Mouse (Mus musculus) kidney, embryonic 15.5 days (tissue): Measurements from ENCODE around the gene Kif26a. TPM values are rescaled to one million over a fixed set of nuclear protein-coding genes. Genes with fewer than 3 reads are reported as not detected.

Experiments used
- ATAC-seq: fragments of 200-750 bp; cut with Nextera tagmentation; replicated peaks from 2 replicates; pipeline ENCODE4 v1.8.0; 2017; ENCODE audit warnings: moderate TSS enrichment; ENCODE audit not compliant: low FRiP score
- H3K27ac ChIP-seq: fragments of 300-500 bp; sonication (generic); 2 replicates; pipeline ENCODE4 v1.5.1; 2015; ENCODE audit warnings: mild to moderate bottlenecking, inconsistent platforms
- H3K27me3 ChIP-seq: fragments of 300-500 bp; sonication (generic); 2 replicates; pipeline ENCODE4 v1.6.1; 2015; ENCODE audit warnings: inconsistent platforms
- H3K36me3 ChIP-seq: fragments of 300-500 bp; sonication (generic); 2 replicates; pipeline ENCODE4 v1.6.1; 2015; ENCODE audit warnings: inconsistent platforms
- H3K4me1 ChIP-seq: fragments of 300-500 bp; sonication (generic); 2 replicates; pipeline ENCODE4 v1.6.1; 2015; ENCODE audit warnings: inconsistent platforms
- H3K4me2 ChIP-seq: fragments of 300-500 bp; sonication (generic); 2 replicates; pipeline ENCODE4 v1.6.1; 2015; ENCODE audit warnings: moderate library complexity, mild to moderate bottlenecking, inconsistent platforms
- H3K4me3 ChIP-seq: fragments of 300-500 bp; sonication (generic); replicated peaks from 2 replicates; pipeline ENCODE4 v1.5.1; 2015; ENCODE audit warnings: mild to moderate bottlenecking, inconsistent platforms
- H3K9ac ChIP-seq: fragments of 300-500 bp; sonication (generic); 2 replicates; pipeline ENCODE4 v1.6.1; 2015; ENCODE audit warnings: mild to moderate bottlenecking, inconsistent platforms
- H3K9me3 ChIP-seq: fragments of 300-500 bp; sonication (generic); replicated peaks from 2 replicates; pipeline ENCODE4 v1.6.1; 2016; ENCODE audit warnings: inconsistent platforms
- WGBS: fragments of 180-500 bp; shearing (Covaris S2); methylation state at CpG from one replicate; pipeline ENCODE4 v1.1.7; 2015; ENCODE audit warnings: mixed read lengths; 5-methylcytosine and 5-hydroxymethylcytosine counted together
- polyA plus RNA-seq: library from polyadenylated mRNA; unstranded; fragments of >200 nt; fragmentation: Nextera tagmentation; extraction: Ambion mirVana; gene quantifications from 2 replicates; pipeline ENCODE4 v1.2.1, GENCODE M21; 2015

Kif26a gene
- polyA plus RNA-seq, 1 experiment from 2014 or later, result 4.5 TPM

GRCm38 (mm10) chr12:112112686-112113396 is 33.2 kb upstream of the Kif26a start:
- Histone ChIP-seq H3K36me3 (no peaks in the 10 kb centered on the region), H3K9ac (no peak overlapping the region), H3K4me2 (no peak overlapping the region), H3K4me3 (no peak overlapping the region), H3K27me3 (peaks cover 35% of the 10 kb centered on the region; the same call in 1 of the 2 replicates), H3K4me1 (peaks cover 24% of the 10 kb centered on the region), H3K9me3 (no peaks in the 10 kb centered on the region), H3K27ac (no peak overlapping the region)
- WGBS, result 18% methylated on average over 13 of the region's 13 CpGs
- ATAC-seq, result peak; percentile 30; the same call in 1 of the 2 replicates

- Histone ChIP-seq H3K4me1 (peaks cover 19% of the 10 kb centered on the region), H3K4me2 (no peak overlapping the region), H3K4me3 (no peak overlapping the region), H3K9ac (no peak overlapping the region), H3K27me3 (peaks cover 28% of the 10 kb centered on the region; the same call in 1 of the 2 replicates), H3K27ac (no peak overlapping the region), H3K36me3 (no peaks in the 10 kb centered on the region), H3K9me3 (no peaks in the 10 kb centered on the region)
- WGBS, result 15% methylated on average over 7 of the region's 7 CpGs
- ATAC-seq, result 0 out of 2 replicates have a peak, but pooled peaks have one; percentile 25
Observed at GRCm38 (mm10) chr12:112113710-112114109, 32.3 kb upstream of the Kif26a start.

- Histone ChIP-seq H3K27me3 (0 out of 2 replicates have a peak, but pooled peaks cover 22% of the 10 kb centered on the region), H3K27ac (no peak overlapping the region), H3K9me3 (no peaks in the 10 kb centered on the region), H3K9ac (no peak overlapping the region), H3K4me2 (no peak overlapping the region), H3K4me3 (no peak overlapping the region), H3K4me1 (peaks cover 21% of the 10 kb centered on the region), H3K36me3 (no peaks in the 10 kb centered on the region)
- 84% methylated on average over 5 of the region's 5 CpGs for WGBS
- no peak for ATAC-seq
Observed at GRCm38 (mm10) chr12:112117006-112117405, 29.0 kb upstream of the Kif26a start.

- Histone ChIP-seq H3K36me3 (no peaks in the 10 kb centered on the region), H3K9ac (no peak overlapping the region), H3K27ac (no peak overlapping the region), H3K4me1 (peaks cover 21% of the 10 kb centered on the region), H3K4me2 (no peak overlapping the region), H3K27me3 (0 out of 2 replicates have a peak, but pooled peaks cover 20% of the 10 kb centered on the region), H3K9me3 (no peaks in the 10 kb centered on the region), H3K4me3 (no peak overlapping the region)
- ATAC-seq, result no peak
- WGBS, result 77% methylated on average over 7 of the region's 7 CpGs
Observed at GRCm38 (mm10) chr12:112117649-112118048, 28.4 kb upstream of the Kif26a start.

- Histone ChIP-seq H3K9ac (no peak overlapping the region), H3K27ac (no peak overlapping the region), H3K9me3 (no peaks in the 10 kb centered on the region), H3K4me3 (no peak overlapping the region), H3K4me1 (peaks cover 15% of the 10 kb centered on the region), H3K4me2 (no peak overlapping the region), H3K27me3 (peaks cover under 1% of the 10 kb centered on the region; the same call in 1 of the 2 replicates), H3K36me3 (no peaks in the 10 kb centered on the region)
- 80% methylated on average over 3 of the region's 3 CpGs for WGBS
- no peak for ATAC-seq
Observed at GRCm38 (mm10) chr12:112121188-112121587, 24.8 kb upstream of the Kif26a start.

GRCm38 (mm10) chr12:112125903-112126302 is 20.1 kb upstream of the Kif26a start:
- no peak; the same call in 1 of the 2 replicates for ATAC-seq

GRCm38 (mm10) chr12:112126931-112127635 is 18.9 kb upstream of the Kif26a start:
- Histone ChIP-seq H3K4me3 (no peak overlapping the region), H3K27ac (no peak overlapping the region), H3K9me3 (no peaks in the 10 kb centered on the region), H3K27me3 (peaks cover 23% of the 10 kb centered on the region), H3K4me2 (no peak overlapping the region), H3K9ac (no peak overlapping the region), H3K36me3 (no peaks in the 10 kb centered on the region), H3K4me1 (peaks cover 30% of the 10 kb centered on the region)
- 64% methylated on average over 14 of the region's 14 CpGs for WGBS
- no peak for ATAC-seq

More at GRCm38 (mm10) chr12:112125903-112126302, 20.1 kb upstream of the Kif26a start:
- Histone ChIP-seq H3K9me3 (no peaks in the 10 kb centered on the region), H3K4me1 (peaks cover 25% of the 10 kb centered on the region), H3K27me3 (peaks cover 11% of the 10 kb centered on the region), H3K4me3 (no peak overlapping the region), H3K36me3 (no peaks in the 10 kb centered on the region), H3K4me2 (no peak overlapping the region), H3K27ac (no peak overlapping the region), H3K9ac (no peak overlapping the region)
- WGBS, result 60% methylated on average over 14 of the region's 14 CpGs

GRCm38 (mm10) chr12:112128526-112128925 is 17.5 kb upstream of the Kif26a start:
- Histone ChIP-seq H3K36me3 (no peaks in the 10 kb centered on the region), H3K9me3 (no peaks in the 10 kb centered on the region), H3K9ac (no peak overlapping the region), H3K4me3 (no peak overlapping the region), H3K27me3 (peaks cover 37% of the 10 kb centered on the region), H3K4me2 (no peak overlapping the region), H3K27ac (0 out of 2 replicates have a peak overlapping the region, but pooled peaks have one; percentile 92), H3K4me1 (peaks cover 30% of the 10 kb centered on the region)
- no peak for ATAC-seq
- WGBS, result 74% methylated on average over 4 of the region's 4 CpGs

- Histone ChIP-seq H3K4me3 (no peak overlapping the region), H3K4me1 (peaks cover 30% of the 10 kb centered on the region), H3K9me3 (no peaks in the 10 kb centered on the region), H3K4me2 (peak overlapping the region; percentile 94; the same call in 1 of the 2 replicates), H3K27ac (peak overlapping the region; percentile 92), H3K36me3 (no peaks in the 10 kb centered on the region), H3K9ac (no peak overlapping the region), H3K27me3 (peaks cover 41% of the 10 kb centered on the region)
- ATAC-seq, result no peak
- 55% methylated on average over 6 of the region's 6 CpGs for whole genome bisulfite sequencing
Observed at GRCm38 (mm10) chr12:112129300-112129856, 16.6 kb upstream of the Kif26a start.

GRCm38 (mm10) chr12:112130161-112130860 is 15.7 kb upstream of the Kif26a start:
- H3K27ac ChIP-seq, result peak overlapping the region; percentile 92
- under 1% methylated on average over 64 of the region's 79 CpGs for WGBS

GRCm38 (mm10) chr12:112130957-112131356 is 15.1 kb upstream of the Kif26a start:
- Histone ChIP-seq H3K4me1 (peaks cover 23% of the 10 kb centered on the region), H3K27me3 (peaks cover 52% of the 10 kb centered on the region), H3K4me2 (peak overlapping the region; percentile 94), H3K36me3 (no peaks in the 10 kb centered on the region), H3K9ac (peak overlapping the region; percentile 72), H3K27ac (peak overlapping the region; percentile 92), H3K4me3 (peak overlapping the region; percentile 76), H3K9me3 (no peaks in the 10 kb centered on the region)
- WGBS, result 9% methylated on average over 32 of the region's 32 CpGs
- ATAC-seq, result no peak

More at GRCm38 (mm10) chr12:112130161-112130860, 15.7 kb upstream of the Kif26a start:
- Histone ChIP-seq H3K4me1 (peaks cover 29% of the 10 kb centered on the region), H3K9ac (peak overlapping the region; percentile 72), H3K4me3 (peak overlapping the region; percentile 76), H3K27me3 (peaks cover 46% of the 10 kb centered on the region), H3K4me2 (peak overlapping the region; percentile 94), H3K36me3 (no peaks in the 10 kb centered on the region), H3K9me3 (no peaks in the 10 kb centered on the region)
- peak; percentile 79 for ATAC-seq
